Mouse (Mus musculus) intestine, embryonic 14.5 days (tissue): ENCODE results near the gene Id3. TPM values are rescaled to one million over a fixed set of nuclear protein-coding genes. Genes with fewer than 3 reads are reported as not detected.

ENCODE experiments used
- ATAC-seq: fragments of 200-750 bp; cut with Nextera tagmentation; replicated peaks from 2 replicates; pipeline ENCODE4 v1.8.0; 2017; ENCODE audit warnings: low read depth, moderate number of reproducible peaks, moderate TSS enrichment, moderate library complexity; ENCODE audit not compliant: low FRiP score, low TSS enrichment
- DNase-seq: peaks from one replicate; pipeline ENCODE4 v3.0.0-alpha.2; 2018; ENCODE audit warnings: low spot score
- H3K27ac ChIP-seq: fragments of 300-500 bp; sonication (generic); 2 replicates; pipeline ENCODE4 v1.5.1; 2014; ENCODE audit warnings: low read depth, mild to moderate bottlenecking, control low read depth
- H3K27me3 ChIP-seq: fragments of 300-500 bp; sonication (generic); replicated peaks from 2 replicates; pipeline ENCODE4 v1.6.1; 2014; ENCODE audit warnings: low read length, control low read depth; ENCODE audit not compliant: control insufficient read depth, insufficient read depth
- H3K36me3 ChIP-seq: fragments of 300-500 bp; sonication (generic); 2 replicates; pipeline ENCODE4 v1.6.1; 2014; ENCODE audit warnings: low read length, control low read depth; ENCODE audit not compliant: control insufficient read depth, insufficient read depth
- H3K4me1 ChIP-seq: fragments of 300-500 bp; sonication (generic); replicated peaks from 2 replicates; pipeline ENCODE4 v1.6.1; 2014; ENCODE audit warnings: low read length, control low read depth, mixed read lengths; ENCODE audit not compliant: control insufficient read depth, insufficient read depth
- H3K4me2 ChIP-seq: fragments of 300-500 bp; sonication (generic); 2 replicates; pipeline ENCODE4 v1.6.1; 2014; ENCODE audit warnings: low read length
- H3K4me3 ChIP-seq: fragments of 300-500 bp; sonication (generic); 2 replicates; pipeline ENCODE4 v1.5.1; 2014; ENCODE audit warnings: low read depth, low read length, control low read depth, mixed read lengths
- H3K9ac ChIP-seq: fragments of 300-500 bp; sonication (generic); 2 replicates; pipeline ENCODE4 v1.6.1; 2014; ENCODE audit warnings: mild to moderate bottlenecking, low read length
- H3K9me3 ChIP-seq: fragments of 300-500 bp; sonication (generic); 2 replicates; pipeline ENCODE4 v1.6.1; 2016; ENCODE audit warnings: low read length, control low read depth; ENCODE audit not compliant: control insufficient read depth
- WGBS: fragments of 180-500 bp; shearing (Covaris S2); extraction: QIAGEN DNeasy Blood & Tissue Kit; methylation state at CpG from one replicate; pipeline ENCODE4 v1.1.7; 2014; 5-methylcytosine and 5-hydroxymethylcytosine counted together
- polyA plus RNA-seq: library from polyadenylated mRNA; unstranded; fragments of >200 nt; fragmentation: Nextera tagmentation; extraction: Ambion mirVana; gene quantifications from 2 replicates; pipeline ENCODE4 v1.2.1, GENCODE M21; 2014

Id3 gene
- polyA plus RNA-seq, 1 experiment from 2014 or later: 325 TPM

DNA sequence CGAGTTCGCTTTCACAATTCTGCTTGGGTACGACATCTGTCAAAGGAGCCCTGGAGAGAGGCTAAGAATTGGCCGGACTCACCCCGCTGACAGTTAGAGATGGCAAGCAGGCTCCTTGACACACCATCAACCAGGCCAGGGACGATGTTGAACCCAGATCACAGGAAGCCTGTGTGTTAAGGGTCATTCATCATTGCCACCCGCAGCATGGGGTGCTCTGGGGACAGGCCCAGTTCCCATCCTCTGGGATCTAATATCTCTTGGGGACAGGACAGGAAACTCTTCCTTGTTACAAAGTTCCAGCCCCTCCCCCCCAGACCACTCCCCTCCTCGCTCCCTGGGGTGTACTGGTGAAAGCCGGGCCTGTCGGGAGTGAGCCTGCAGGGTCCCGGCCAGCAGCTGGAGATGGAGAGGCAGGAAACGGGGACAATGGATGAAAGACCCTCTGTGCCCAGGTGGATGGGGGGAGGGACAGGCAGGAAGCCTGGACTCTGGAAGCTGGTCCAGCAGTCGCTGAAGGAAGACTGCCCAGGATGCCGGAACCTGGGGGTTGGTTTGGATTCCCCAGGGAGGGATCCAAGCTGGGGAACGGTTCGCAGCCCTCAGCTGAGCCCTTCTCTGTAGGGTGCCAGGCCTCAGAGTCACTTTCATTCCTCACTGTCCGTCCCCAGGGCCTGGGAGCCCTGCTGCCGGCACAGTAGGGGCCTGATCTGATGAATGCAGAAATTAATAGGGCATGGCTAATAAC lies 38.5 kb upstream of the Id3 start:
- Histone ChIP-seq H3K27me3 (no peaks in the 10 kb centered on the region), H3K27ac (peak overlapping the region; percentile 39), H3K36me3 (no peaks in the 10 kb centered on the region), H3K9ac (0 out of 2 replicates have a peak overlapping the region, but pooled peaks have one; percentile 0), H3K4me1 (peaks cover 5% of the 10 kb centered on the region), H3K4me2 (peak overlapping the region; percentile 8), H3K4me3 (no peak overlapping the region), H3K9me3 (no peaks in the 10 kb centered on the region)
- ATAC-seq: peak; percentile 55; the same call in 1 of the 2 replicates
- DNase-seq: peak; percentile 71
- 17% methylated on average over 18 of the region's 18 CpGs for WGBS

DNA sequence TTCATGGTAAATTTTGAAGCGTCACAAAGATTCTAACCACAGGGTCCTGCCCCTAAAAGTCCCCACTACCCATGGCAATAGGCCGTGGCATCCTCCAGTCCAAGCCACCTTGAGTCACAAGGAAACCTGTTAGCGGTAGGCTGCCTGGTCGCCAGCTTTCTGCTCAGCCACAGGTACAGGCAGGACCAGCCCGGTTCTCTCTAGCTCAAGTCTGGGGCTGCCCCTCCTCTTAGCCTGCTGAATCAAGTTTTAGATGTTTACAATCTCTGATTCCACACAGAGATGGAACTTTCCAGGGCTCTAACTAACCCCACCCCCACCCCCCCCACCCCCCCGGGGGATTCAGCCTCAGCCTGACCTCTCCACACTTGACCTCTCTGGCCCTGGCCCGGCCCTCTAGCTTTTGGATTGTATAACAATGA lies 36.4 kb upstream of the Id3 start:
- no peaks in the 10 kb centered on the region for H3K36me3 ChIP-seq
- no peak overlapping the region for H3K9ac ChIP-seq
- no peak for DNase-seq
- WGBS: 44% methylated on average over 7 of the region's 7 CpGs
- H3K4me1 ChIP-seq: peaks cover 5% of the 10 kb centered on the region
- no peak for ATAC-seq
- no peak overlapping the region for H3K27ac ChIP-seq
- H3K27me3 ChIP-seq: no peaks in the 10 kb centered on the region
- H3K9me3 ChIP-seq: no peaks in the 10 kb centered on the region
- H3K4me2 ChIP-seq: no peak overlapping the region
- no peak overlapping the region for H3K4me3 ChIP-seq

DNA sequence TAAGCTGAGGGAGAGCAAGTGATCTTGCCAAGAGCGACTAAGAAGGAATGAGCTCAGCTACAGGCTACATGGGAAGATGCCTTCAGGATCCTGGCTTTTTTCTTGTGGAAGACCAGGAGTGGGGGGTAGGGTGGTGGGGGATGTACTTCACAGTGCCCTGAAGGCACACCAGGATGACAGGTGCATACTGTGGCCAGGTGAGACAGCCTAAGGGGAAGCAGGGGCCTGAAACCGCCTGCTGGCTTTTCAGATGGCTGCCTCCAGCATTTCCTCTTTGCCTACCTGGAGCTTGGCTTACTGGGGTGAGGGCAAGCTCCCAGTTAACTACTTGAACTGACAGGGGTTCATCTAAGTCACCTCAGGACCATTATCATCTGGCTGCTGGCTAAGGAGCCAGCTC lies 34.1 kb upstream of the Id3 start:
- H3K9me3 ChIP-seq: no peaks in the 10 kb centered on the region
- no peak overlapping the region for H3K27ac ChIP-seq
- 92% methylated on average over 2 of the region's 2 CpGs for WGBS
- peaks cover 5% of the 10 kb centered on the region for H3K4me1 ChIP-seq
- no peak for DNase-seq
- no peak overlapping the region for H3K9ac ChIP-seq
- no peak for ATAC-seq
- no peaks in the 10 kb centered on the region for H3K27me3 ChIP-seq
- no peak overlapping the region for H3K4me3 ChIP-seq
- H3K4me2 ChIP-seq: no peak overlapping the region
- H3K36me3 ChIP-seq: no peaks in the 10 kb centered on the region

DNA sequence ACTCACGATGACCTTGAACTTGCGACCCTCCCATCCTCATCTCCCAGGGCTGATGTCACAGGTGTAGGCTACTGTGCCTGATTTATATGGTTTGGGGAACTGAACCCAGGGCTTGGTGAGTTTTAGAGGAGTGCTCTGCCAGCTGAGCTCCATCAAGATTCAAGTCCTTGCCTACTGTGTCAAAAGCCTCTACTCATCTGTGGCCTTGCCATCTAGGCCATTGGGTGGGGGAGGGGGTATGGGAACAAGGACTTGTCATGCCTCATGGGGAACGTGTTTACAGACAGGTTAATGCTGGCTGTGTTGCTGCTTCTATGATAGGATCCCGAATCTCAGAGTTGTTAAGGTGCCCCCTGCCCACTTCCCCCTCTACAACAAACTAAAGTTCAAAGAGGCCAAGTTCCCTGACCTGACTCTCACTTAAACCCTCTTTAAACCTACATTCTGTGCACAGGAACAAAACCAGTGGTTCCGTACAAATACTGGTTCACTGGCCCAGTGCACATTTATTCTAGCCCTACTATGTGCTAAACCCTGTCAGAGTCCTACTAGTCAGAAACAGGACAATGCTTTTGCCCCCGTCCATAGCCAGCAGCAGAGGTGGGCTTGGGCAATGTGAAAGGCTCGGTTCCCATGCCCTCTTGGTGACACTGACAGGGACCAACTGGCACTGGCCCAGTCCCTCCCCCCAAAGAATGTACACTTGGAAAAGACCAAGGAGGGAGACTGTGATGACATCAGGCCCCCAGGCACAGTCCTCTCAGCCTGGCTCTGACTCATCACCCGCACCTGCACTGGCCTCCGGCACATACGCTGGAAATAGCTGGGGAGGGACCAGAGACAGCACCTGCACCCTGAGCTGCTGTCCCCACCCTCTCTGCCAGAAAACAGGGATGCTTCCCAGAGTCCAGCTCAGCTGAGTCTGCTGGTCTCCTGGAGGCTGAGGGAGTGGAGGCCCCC lies 33.1 kb upstream of the Id3 start:
- Histone ChIP-seq H3K27me3 (no peaks in the 10 kb centered on the region), H3K4me3 (no peak overlapping the region), H3K27ac (no peak overlapping the region), H3K9me3 (no peaks in the 10 kb centered on the region), H3K4me2 (no peak overlapping the region), H3K36me3 (no peaks in the 10 kb centered on the region), H3K4me1 (peaks cover 2% of the 10 kb centered on the region), H3K9ac (no peak overlapping the region)
- no peak for DNase-seq
- no peak for ATAC-seq
- WGBS: 72% methylated on average over 10 of the region's 10 CpGs

DNA sequence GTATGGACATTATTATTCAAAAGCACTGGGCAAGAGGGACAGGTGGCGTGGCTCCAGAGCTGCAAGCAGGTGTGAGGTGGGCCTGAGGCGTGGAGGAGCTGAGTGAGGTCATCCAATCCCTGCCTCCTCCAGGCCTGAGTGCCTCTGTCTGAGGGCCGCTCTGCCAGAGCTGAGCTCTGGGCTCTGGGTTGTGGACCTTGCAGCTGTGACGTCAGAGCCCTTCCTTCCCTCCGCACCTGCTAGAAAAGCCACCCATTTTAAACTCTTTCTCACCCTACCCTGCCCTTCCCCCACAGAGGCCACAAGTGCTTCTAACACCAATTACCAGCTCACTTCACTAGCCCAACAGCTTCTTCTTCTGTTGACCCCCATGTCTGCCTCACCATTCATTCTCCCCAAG lies 31.0 kb upstream of the Id3 start:
- no peak overlapping the region for H3K4me3 ChIP-seq
- no peak for ATAC-seq
- H3K4me1 ChIP-seq: no peaks in the 10 kb centered on the region
- no peaks in the 10 kb centered on the region for H3K27me3 ChIP-seq
- H3K9ac ChIP-seq: no peak overlapping the region
- no peaks in the 10 kb centered on the region for H3K9me3 ChIP-seq
- no peak for DNase-seq
- 59% methylated on average over 5 of the region's 5 CpGs for WGBS
- H3K27ac ChIP-seq: no peak overlapping the region
- no peaks in the 10 kb centered on the region for H3K36me3 ChIP-seq
- H3K4me2 ChIP-seq: no peak overlapping the region

DNA sequence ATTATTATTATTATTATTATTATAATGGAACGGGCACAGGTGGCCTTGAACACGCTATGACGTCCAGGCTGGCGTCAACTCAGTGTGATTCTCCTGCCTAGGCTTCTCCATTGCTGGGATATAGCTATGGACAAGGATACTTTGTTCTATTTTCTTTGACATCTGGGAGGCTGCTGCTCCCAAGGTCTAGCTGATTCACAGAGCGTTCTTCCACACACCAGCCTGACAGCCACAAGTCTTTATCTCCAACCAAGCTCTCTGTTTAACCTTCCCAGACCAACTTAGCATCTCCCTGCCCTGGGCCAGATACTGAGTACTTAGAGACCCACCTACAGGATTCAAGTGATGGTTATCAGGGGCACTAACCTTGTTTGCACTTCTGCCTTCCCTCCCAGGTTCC lies 28.6 kb upstream of the Id3 start:
- Histone ChIP-seq H3K27ac (no peak overlapping the region), H3K27me3 (no peaks in the 10 kb centered on the region), H3K4me1 (no peaks in the 10 kb centered on the region), H3K36me3 (no peaks in the 10 kb centered on the region), H3K4me2 (no peak overlapping the region), H3K4me3 (no peak overlapping the region), H3K9me3 (no peaks in the 10 kb centered on the region), H3K9ac (no peak overlapping the region)
- 77% methylated on average over 5 of the region's 5 CpGs for whole genome bisulfite sequencing
- ATAC-seq: no peak
- no peak for DNase-seq

DNA sequence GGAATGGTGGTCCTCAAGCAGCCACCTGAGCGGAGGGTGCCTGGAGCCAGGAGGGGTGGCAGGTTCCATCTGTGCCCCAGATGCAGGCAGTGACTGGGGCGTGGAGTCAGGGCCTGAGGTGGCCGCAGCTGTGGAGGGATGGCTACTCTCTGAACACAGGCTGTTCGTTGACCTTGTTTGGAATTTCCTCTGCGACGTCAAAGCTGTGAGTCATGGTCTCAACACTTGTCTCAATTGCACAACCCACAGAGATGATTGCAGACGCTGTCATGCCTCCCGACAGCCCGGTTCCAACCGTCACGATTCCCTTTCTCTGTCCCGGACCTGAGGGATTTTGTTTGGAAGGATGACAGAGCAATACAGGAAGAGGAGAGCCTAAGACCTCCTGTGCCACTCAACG lies 26.3 kb upstream of the Id3 start:
- no peak overlapping the region for H3K4me2 ChIP-seq
- H3K4me3 ChIP-seq: no peak overlapping the region
- H3K9ac ChIP-seq: no peak overlapping the region
- H3K36me3 ChIP-seq: no peaks in the 10 kb centered on the region
- WGBS: 51% methylated on average over 13 of the region's 13 CpGs
- no peaks in the 10 kb centered on the region for H3K27me3 ChIP-seq
- no peak overlapping the region for H3K27ac ChIP-seq
- DNase-seq (no peak), ATAC-seq (no peak)
- H3K9me3 ChIP-seq: no peaks in the 10 kb centered on the region
- no peaks in the 10 kb centered on the region for H3K4me1 ChIP-seq

DNA sequence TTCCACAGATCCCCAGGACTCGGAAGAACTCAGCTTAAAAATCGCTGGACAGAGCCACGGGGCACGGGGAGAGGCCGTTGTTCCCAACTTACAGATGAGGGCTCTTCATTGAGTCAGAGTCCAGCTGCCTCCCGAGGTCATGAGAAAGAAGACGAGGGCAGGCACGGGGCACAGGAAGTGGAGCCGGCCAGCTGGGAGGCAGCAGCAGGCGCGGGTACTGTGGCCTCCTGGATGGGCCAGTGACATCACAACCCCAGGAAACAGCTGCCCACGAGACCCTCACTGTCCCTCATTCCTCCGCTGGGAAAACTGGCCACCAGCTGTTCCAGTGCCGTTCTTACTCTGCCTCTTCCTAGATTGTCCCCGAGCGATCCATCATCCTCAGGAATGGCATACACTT lies 23.3 kb upstream of the Id3 start:
- 23% methylated on average over 16 of the region's 16 CpGs for WGBS
- H3K36me3 ChIP-seq: no peaks in the 10 kb centered on the region
- H3K4me2 ChIP-seq: no peak overlapping the region
- no peak overlapping the region for H3K27ac ChIP-seq
- H3K27me3 ChIP-seq: no peaks in the 10 kb centered on the region
- H3K9me3 ChIP-seq: no peaks in the 10 kb centered on the region
- H3K9ac ChIP-seq: no peak overlapping the region
- no peak for ATAC-seq
- H3K4me1 ChIP-seq: no peaks in the 10 kb centered on the region
- no peak overlapping the region for H3K4me3 ChIP-seq
- no peak for DNase-seq
